Mouse (Mus musculus) left cerebral cortex, postnatal 25 days (tissue): ENCODE measurements around the gene Eif5a. TPM values are rescaled to one million over a fixed set of nuclear protein-coding genes. Genes with fewer than 3 reads are reported as not detected.
A peak's percentile ranks its signal among the peaks of the same experiment; 100 is the strongest.
"Not testable (repeated sequence)": the region's sequence is repeated elsewhere in the genome, so short reads cannot be mapped to it uniquely, and the experiment has no call there.

Experiments
- DNase-seq, 2 experiments: peaks; one replicate each; pipeline ENCODE4 v3.0.0; 2022; ENCODE audit warnings: low spot score in 2 of 2, mixed read lengths in 1 of 2
- intact Hi-C: fragments of 180-260 bp; cut with DNase I; formaldehyde crosslinking; loops from one replicate; pipeline ENCODE4 v1.15.1; 2025
- total RNA-seq, 2 experiments: library from RNA; stranded (reverse); gene quantifications; 2 replicates each; pipeline ENCODE4 v1.2.3; 2021

The Eif5a gene
- total RNA-seq, 2 experiments from 2014 or later: 425 to 450 TPM

DNA sequence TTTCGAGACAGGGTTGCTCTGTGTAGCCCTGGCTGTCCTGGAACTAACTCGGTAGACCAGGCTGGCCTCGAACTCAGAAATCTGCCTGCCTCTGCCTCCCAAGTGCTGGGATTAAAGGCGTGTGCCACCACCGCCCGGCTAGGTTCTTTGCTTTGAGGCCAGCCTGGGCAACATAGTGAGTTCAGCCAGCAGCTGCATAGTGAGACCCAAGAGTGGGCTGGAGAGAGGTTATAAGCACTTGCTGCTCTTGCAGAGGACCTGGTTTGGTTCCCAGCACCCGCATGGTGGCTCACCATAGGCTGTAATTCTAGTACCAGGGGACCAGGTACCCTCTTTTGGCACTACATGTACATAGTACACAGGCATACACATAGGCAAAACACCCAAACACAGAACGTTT lies 8.4 kb upstream of the Eif5a start:
- intact Hi-C loops: loop anchor here (5.0 kb wide), 1 partner anchor 282 kb away; the partner anchor contains the start of gene Slc16a11
- DNase-seq: not testable (repeated sequence)

DNA sequence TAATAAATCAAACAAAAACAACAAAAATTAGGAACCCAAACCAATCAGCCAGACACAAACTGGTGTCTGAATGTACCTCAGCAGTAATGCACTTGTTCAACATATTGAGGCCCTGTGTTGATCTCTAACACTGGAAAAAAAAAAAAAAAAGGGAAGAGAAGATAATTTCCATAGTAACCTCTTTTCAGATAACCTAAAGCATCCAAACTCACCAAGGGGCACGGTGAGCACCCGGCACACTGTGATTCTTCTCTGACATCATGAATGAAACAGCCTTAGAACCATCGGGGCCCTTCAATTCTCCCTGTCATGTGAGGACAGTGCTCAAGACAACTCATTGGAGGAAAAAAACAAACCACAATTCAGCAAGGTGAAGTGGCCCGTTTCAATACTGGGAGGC lies 8.0 kb upstream of the Eif5a start:
- DNase-seq: no peak
- intact Hi-C loops: loop anchor here (5.0 kb wide), 1 partner anchor 283 kb away; the partner anchor contains the start of gene Slc16a11

DNA sequence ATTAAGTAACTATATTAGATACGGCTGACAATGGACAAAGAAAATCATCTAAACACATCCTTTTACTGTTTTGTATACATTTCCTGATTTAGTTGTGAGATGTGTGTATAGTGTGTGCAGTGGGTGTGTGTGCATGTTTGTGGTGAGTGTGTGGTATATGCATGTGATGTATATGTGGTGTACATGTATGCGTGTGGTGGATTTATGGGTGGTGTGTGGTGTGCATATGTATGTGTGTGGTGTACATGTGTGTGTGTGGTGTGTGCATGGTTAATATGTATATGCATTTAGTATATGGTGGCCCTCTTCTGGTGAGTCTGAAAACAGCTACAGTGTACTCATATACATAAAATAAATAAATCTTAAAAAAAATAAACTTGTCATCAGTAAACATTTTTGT lies 5.7 kb upstream of the Eif5a start:
- DNase-seq: no peak
- intact Hi-C loops: no loop called here

DNA sequence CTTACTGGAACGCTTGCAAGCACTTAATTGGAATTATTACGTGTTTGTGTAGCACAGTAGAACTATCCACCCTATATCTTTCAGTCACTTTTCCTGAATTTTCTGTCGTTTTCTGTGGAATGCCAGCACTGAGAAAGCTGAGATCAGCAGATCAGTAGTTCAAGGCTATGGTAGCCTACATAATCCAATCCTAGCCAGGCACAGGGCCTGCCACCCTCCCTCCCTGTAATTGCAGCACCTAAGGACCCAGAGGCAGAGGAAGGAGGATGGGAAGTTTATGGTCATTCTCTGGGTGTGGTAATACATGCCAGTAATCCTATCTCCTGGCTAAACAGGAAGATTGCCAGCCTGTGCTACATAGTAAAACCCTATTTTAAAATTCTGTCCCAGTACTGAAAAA lies 1.0 kb upstream of the Eif5a start:
- no peak for DNase-seq
- intact Hi-C loops: loop anchor here (5.0 kb wide), 2 partner anchors 60 to 240 kb away; partner anchors contain the start of genes Ctdnep1, Elp5 and Senp3

DNA sequence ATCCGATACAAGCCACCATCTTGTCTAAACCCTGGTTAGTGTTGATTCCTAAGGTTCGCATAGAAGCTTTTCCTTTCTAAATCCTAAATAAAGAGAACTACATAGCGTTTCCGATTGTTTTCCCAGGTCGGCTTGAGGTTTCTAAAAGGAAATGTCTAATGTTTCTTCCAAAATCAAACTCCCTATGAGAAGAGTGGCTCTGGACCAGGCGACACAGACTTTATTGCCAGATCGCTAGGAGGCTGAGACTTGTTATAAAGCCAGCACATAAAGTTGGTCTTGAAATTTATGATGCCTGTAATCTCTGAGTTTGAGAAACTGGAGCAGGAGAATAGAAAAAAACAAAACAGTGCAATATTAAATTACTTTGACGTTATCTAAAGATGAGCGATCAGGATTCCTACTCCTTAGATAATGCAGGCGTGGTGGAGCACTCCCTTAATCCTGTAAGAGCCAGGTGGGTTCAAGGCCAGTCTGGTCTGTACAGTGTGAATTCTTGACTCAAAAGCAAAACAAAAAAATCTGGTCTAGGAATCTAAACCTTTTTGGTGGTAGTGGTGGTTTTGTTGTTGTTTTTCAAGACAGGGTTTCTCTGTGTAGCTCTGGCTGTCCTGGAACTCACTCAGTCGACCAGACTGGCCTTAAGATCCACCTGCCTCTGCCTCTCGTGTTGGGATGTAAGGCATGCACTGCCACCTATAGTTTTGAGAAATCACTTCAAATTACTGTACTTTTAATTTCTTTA lies 426 bp upstream of the Eif5a start:
- intact Hi-C loops: loop anchor here (5.0 kb wide), 2 partner anchors 60 to 240 kb away; partner anchors contain the start of genes Ctdnep1, Elp5 and Senp3
- no peak for DNase-seq

DNA sequence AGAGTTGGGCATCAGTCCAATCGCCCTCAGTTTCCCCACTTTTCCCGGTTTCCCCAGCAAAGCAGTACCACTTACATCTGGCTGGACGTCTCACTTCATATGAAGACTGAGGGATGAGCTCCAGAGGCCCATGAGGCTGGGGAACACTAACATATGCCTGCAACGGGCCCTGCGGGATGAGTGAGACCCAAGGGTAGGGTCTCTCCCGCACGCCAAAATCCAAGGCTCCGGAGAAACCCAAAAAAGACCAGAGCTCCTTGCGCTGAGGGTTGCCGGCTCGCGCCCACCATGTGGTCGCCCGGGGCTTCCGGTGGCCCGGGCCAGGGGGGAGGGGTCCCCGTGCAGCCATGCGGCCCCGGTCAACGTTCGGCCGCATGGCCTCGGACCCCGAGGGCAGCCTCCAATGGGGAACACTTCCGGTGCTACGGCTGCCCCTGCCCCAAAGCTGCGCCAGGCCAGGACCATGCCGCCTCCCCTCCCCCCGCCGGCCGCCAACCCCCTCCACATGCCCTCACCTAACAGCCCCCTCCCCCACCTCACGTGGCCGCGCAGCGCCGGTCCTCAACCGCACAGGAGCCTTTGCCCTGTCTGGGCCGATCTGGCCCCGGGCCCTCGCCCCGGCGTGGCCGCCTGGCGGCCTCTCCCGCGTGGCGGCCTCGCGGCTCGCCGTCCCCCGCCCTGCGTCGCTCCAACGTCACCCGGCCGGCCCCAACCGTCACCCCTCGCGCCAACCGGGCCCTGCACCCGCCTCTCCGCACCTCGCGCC lies 1.3 kb downstream of the Eif5a start:
- intact Hi-C loops: loop anchor here (1.0 to 5.0 kb wide), 3 partner anchors 19 to 238 kb away; partner anchors contain the start of genes Ctdnep1, Elp5, Neurl4 and Senp3
- peak in 1 of 2 experiments; percentile 9 for DNase-seq

DNA sequence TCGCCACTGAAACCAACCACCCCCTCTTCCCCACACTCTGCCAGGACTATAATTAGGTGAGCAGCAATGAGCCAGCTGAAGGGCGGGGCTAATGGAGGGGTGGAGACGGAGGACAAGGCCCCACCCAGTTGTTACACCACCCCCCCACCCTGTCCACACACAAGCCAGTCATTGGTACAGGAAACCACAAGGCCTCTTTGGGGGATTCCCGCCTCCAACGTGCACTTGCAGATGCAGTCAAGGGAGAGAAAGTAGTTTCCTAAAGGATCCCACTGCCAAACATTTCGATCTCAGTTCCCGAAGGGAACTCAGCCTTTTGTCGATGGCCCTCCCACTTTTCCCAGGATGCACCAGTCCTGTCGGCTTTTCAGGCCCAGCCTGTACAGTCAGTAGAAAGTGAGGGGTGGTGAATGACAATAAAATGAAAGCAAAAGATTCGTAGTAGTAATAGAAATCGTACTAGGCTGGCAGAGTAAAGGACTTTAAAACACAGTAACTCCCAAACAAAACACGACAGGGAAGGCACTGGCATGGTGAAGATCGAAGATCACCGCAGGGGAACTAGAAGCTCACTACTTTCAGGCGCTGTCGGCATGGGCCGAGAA lies 2.0 kb downstream of the Eif5a start:
- peak; percentile 41 to 61 for DNase-seq
- intact Hi-C loops: loop anchor here (5.0 kb wide), 2 partner anchors 63 to 237 kb away; partner anchors contain the start of genes Ctdnep1, Elp5 and Senp3

DNA sequence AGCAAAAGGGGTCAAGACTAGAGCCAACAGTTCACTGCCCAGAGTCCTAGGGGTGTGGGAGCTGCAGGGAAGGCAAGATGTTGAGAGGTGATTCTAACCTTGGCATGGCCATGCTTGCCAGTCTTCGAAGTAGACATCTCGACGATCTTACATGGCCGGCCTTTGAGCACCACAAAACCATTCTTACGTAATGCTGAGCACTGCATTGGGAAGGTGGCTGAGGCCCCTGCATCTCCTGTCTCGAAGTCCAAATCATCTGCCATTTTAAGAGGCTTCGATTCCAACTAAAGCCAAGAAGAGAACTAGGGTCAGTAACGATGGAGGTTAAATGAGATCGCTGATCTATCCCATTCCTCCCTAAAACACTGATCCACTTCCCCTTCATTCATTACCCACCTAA lies 2.7 kb downstream of the Eif5a start:
- DNase-seq: no peak
- intact Hi-C loops: no loop called here

DNA sequence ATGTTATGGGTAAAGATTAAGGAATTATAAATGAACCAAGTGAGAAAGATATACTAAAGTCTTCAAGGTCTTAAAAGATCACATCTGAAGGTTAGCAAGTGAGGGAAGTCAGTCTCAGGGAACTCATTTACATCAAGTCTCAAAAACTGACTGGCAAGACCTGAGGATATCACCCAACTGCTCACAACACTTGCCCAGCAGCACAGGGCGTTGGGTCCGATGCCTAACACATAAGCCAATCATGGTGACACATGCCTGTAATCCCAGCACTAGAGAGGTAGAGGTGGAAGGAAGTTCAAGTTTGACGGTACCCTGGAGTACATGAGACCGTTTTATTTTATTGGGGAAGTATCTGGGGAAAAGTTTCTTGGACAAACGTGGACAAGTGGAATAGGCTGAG lies 3.6 kb downstream of the Eif5a start:
- no peak for DNase-seq
- intact Hi-C loops: no loop called here

DNA sequence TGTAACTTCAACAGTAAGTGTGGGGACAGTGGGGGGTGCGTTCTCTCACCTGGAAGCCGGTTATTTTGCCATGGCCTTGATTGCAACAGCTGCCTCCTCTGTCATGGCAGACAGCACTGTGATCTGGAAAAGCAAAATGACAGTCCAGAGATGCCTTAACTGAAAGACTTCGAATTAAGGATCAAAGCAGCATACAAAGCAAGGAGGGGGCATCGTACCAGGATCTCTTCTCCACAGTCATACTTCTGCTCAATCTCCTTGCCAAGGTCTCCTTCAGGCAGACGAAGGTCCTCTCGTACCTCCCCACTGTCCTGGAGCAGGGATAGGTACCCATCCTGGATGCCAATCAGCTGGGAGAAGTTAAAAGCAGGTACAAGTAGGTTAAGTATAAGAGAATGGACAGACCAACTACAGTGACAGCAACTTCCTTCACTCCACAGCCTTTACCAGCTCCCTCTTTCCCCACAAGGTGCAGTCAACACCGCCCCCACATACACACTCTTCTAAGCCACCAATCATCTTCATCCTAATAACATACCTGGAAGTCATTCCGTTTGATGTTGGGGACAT lies 4.3 kb downstream of the Eif5a start:
- intact Hi-C loops: no loop called here
- no peak for DNase-seq

DNA sequence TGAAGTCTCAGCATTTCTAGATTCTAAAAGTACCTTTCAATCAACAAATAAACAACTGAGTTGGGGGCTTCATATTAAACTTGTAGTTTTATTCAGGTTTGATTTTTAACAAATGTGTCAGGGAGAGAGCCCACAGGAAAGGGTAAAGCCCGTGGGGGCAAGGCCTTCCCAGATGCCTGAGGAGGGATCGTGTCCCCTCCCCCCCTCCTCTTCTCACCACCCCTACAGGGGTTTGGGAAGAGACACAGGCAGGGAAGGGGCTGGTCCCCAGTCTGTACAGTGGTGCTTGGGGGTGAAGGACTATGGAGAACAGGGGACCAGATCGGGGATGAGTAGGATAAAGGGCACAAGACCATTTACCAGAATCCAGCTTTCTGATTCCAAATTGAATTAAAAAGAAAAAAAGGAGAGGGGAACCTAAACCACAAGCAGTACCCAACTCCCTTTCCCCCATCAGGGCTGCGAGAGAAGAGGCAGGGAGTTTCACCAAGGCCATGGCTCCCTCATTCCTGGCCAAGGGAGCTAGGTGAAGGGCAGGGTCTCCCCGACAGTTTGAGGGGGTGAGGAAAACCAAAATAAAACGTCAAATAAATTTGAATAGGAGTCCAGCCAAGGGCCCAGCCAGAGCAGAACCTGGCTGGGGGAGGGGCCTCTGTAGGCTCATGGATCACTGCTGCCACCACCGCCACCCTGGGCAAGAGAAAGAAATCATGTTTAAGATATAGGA lies 4.9 kb downstream of the Eif5a start:
- intact Hi-C loops, DNase-seq: not testable (repeated sequence)

DNA sequence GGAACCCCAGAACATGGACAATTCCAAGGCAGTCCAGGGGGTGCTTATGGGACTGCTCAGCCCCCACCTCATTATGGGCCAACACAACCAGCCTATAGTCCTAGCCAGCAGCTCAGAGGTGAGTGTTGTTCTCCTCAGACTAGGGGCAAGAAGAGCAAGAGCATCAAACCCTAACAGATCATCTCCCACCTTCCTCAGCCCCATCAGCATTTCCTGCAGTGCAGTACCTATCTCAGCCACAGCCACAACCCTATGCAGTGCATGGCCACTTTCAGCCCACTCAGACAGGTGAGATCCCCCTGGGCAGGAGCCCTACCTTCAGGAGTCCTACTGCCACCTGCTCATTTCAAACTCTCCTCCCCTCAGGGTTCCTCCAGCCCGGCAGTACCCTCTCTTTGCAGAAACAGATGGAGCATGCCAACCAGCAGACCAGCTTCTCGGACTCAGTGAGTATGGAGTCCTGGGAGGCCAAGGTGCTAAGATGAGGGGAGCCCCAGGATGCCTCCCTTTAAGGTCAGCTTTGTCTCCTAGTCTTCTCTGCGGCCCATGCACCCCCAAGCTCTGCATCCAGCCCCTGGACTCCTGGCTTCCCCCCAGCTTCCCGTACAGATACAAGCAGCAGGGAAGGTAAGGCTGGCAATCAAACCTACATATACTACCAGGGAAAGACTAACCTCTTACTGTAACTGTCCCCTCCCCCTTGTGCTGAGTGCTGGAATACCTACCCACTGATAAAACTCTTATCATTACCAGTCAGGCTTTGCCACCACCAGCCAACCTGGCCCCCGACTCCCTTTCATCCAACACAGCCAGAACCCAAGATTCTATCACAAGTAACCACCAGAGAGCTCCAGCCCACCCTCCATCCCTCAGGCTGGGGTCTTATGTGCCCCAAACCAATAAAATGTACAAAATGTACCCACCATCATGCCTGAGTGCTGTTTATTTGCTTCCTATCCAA lies 5.8 kb downstream of the Eif5a start:
- DNase-seq: no peak
- intact Hi-C loops: no loop called here

DNA sequence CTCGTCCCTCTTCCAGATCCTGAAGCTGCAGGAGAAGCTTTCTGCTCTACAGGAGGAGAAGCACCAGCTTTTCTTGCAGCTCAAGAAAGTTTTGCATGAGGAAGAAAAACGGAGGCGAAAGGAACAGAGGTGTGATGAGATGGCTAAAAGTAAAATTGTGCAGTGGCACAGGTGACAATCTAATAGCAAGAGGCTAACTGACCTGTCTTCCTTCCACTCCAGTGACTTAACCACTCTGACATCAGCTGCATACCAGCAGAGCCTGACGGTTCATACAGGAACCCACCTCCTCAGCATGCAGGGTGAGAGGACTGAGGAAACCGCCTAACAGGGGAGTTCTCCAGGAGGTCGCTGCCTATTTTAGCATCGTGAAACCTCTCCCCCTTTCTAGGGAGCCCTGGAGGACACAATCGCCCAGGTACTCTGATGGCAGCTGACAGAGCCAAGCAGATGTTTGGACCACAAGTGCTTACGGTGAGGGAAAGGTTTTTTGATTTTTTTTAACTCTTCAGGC lies 6.8 kb downstream of the Eif5a start:
- no peak for DNase-seq
- intact Hi-C loops: no loop called here

DNA sequence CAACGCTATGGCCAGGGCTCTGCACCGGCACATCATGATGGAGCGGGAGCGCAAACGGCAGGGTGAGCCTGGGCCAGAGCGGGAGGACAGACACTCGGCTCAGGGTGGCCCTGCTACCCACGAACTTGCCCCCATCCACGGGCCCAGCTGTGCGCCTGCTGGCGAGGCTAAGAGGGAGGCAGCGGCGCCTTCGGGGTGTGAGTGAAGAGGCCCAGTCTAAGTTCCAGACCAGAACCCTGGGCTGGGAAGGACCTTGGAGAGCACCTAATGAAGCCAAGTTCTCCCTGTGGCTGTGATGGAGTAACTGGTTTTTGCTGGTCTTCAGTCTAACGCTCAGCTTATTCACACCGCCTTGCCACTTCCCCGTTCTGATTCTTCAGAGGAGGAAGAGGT lies 7.4 kb downstream of the Eif5a start:
- intact Hi-C loops: no loop called here

DNA sequence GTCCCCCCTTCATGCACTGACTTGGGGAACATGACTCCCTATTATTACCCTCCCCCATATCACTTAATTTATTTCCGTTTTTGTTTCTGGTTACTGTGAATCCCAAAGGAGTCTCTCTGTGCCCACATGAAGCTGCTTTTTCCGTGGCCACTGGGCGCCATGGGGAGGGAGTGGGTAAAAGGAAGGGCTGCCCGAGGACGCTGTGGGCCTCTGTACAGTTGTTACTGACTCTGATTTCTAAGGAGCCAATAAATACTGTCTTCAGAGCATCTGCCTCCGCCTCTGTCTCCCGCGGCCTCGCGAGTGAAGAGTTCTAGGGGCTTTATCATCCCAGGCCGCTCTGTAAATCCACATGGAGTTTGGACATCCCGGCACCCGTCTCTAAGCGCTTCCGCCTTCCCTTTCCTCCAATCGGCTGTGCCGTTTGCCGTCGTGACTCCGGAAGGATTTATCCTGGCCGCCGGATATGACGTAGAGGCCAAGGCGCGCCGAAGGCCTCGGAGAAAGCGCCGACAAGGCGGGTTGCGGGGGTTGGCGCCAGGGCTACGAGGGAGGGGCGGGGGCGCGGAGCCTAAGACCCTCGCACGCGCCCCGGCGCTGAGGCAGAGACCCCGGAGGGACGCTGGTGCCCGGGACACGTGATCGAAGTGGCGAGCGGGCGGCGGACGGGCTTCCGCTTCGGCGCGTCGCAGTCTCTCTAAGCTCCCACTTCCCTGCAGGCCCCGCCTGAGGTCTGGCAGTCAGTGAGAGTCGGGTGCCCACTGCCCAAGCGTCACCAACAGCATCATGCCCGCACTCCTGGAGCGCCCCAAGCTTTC lies 8.0 kb downstream of the Eif5a start, which contains the start of gene Gps2:
TSS of gene Gps2 (plus strand) at position 335 of the 818 bp plus-strand sequence.
- intact Hi-C loops: no loop called here
- peak; percentile 94 to 96 for DNase-seq

More for the DNA sequence above, 7.4 kb downstream of the Eif5a start:
- DNase-seq: no peak

DNA sequence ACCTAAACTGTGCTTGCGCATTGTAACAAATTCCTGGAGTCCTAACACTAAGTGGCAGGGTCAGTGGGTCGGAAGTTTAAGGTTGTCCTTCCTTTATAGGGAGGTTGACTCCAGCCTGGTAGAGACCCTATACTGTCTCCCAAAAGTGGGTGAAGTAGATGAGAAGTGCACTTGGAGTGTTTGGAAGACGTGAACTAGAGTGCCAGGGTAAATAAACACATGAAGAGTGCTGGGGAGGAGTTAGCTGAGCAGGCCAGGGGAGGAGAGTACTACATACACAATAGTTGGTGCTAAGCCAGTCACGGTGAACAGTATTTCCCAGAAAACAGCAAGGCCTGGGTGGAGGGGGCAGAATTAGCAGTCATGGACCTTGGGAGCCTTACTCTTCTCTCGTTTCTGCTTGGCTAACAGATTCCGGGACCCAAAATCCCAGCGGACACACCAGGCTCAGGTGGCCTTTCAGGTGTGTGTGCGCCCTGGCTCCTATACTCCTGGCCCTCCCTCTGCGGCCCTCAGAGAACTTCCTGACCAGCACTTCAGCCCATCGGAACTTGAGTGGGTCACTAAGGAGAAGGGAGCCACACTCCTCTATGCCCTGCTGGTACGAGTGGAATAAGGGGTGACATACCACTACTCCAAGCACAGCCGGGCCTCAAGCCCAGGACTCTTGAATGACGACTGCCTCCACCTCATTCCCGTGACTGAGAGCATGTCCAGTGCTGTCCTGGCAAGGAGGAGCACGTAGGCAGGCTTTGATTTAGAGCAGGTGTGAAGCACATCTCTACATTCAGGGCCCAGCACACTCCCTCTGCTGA lies 8.8 kb downstream of the Eif5a start:
- no peak for DNase-seq
- intact Hi-C loops: no loop called here
